Mouse (Mus musculus) hindbrain, embryonic 13.5 days (tissue): ENCODE data around the gene 1700125H20Rik. TPM values are rescaled to one million over a fixed set of nuclear protein-coding genes. Genes with fewer than 3 reads are reported as not detected.

Source experiments
- ATAC-seq: fragments of 200-750 bp; cut with Nextera tagmentation; 2 replicates; pipeline ENCODE4 v1.8.0; 2017; ENCODE audit warnings: moderate TSS enrichment; ENCODE audit not compliant: low FRiP score
- H3K27ac ChIP-seq: fragments of 300-500 bp; sonication (generic); 2 replicates; pipeline ENCODE4 v1.5.1; 2015; ENCODE audit warnings: inconsistent platforms, mild to moderate bottlenecking, moderate library complexity
- H3K27me3 ChIP-seq: fragments of 300-500 bp; sonication (generic); 2 replicates; pipeline ENCODE4 v1.6.1; 2015; ENCODE audit warnings: mild to moderate bottlenecking, inconsistent platforms
- H3K36me3 ChIP-seq: fragments of 300-500 bp; sonication (generic); 2 replicates; pipeline ENCODE4 v1.6.1; 2015; ENCODE audit warnings: mild to moderate bottlenecking, inconsistent platforms
- H3K4me1 ChIP-seq: fragments of 300-500 bp; sonication (generic); replicated peaks from 2 replicates; pipeline ENCODE4 v1.6.1; 2015; ENCODE audit warnings: inconsistent platforms
- H3K4me2 ChIP-seq: fragments of 300-500 bp; sonication (generic); 2 replicates; pipeline ENCODE4 v1.6.1; 2015; ENCODE audit warnings: inconsistent platforms, mild to moderate bottlenecking, moderate library complexity
- H3K4me3 ChIP-seq: fragments of 300-500 bp; sonication (generic); 2 replicates; pipeline ENCODE4 v1.5.1; 2015; ENCODE audit warnings: mild to moderate bottlenecking, inconsistent platforms
- H3K9ac ChIP-seq: fragments of 300-500 bp; sonication (generic); 2 replicates; pipeline ENCODE4 v1.6.1; 2015; ENCODE audit warnings: mild to moderate bottlenecking, inconsistent platforms
- H3K9me3 ChIP-seq: fragments of 300-500 bp; sonication (generic); 2 replicates; pipeline ENCODE4 v1.6.1; 2016; ENCODE audit warnings: inconsistent platforms
- WGBS: fragments of 180-500 bp; shearing (Covaris S2); methylation state at CpG from one replicate; pipeline ENCODE4 v1.1.7; 2015; 5-methylcytosine and 5-hydroxymethylcytosine counted together
- polyA plus RNA-seq: library from polyadenylated mRNA; unstranded; fragments of >200 nt; fragmentation: Nextera tagmentation; extraction: Ambion mirVana; gene quantifications from 2 replicates; pipeline ENCODE4 v1.2.1, GENCODE M21; 2015

Gene 1700125H20Rik
- polyA plus RNA-seq, 1 experiment from 2014 or later, result 1.4 TPM

- Histone ChIP-seq H3K9me3 (no peaks in the 10 kb centered on the region), H3K27me3 (no peaks in the 10 kb centered on the region), H3K4me1 (no peaks in the 10 kb centered on the region), H3K4me3 (no peak overlapping the region), H3K4me2 (no peak overlapping the region), H3K36me3 (peaks cover 83% of the 10 kb centered on the region), H3K9ac (no peak overlapping the region), H3K27ac (no peak overlapping the region)
- WGBS, result 95% methylated on average over 11 of the region's 11 CpGs
- no peak for ATAC-seq
Observed at GRCm38 (mm10) chr11:85194206-85194605, 24.0 kb downstream of the 1700125H20Rik start.

DNA sequence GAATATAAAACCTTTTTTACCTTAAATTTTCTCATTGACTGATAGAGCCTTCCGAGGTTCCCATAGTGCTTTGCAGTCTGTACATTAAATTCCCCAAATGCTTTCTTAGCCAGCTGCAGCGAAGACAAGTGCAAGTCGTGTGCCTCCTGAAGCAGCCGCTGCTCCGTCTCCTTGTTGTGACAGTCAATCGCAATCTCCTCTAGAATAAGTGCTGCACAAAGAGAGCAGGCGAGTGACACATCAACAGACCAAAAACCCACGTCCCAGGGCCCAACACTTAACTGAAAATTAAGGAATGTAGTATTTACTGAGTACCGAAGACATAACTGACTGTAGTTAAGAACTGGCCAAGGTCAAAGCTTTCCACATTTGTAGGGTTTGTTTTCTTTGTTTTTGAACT is 25.8 kb downstream of the 1700125H20Rik start:
- Histone ChIP-seq H3K9ac (no peak overlapping the region), H3K4me3 (no peak overlapping the region), H3K4me1 (no peaks in the 10 kb centered on the region), H3K36me3 (peaks cover 85% of the 10 kb centered on the region), H3K4me2 (no peak overlapping the region), H3K27ac (no peak overlapping the region), H3K9me3 (no peaks in the 10 kb centered on the region), H3K27me3 (no peaks in the 10 kb centered on the region)
- 93% methylated on average over 9 of the region's 9 CpGs for WGBS
- no peak for ATAC-seq

DNA sequence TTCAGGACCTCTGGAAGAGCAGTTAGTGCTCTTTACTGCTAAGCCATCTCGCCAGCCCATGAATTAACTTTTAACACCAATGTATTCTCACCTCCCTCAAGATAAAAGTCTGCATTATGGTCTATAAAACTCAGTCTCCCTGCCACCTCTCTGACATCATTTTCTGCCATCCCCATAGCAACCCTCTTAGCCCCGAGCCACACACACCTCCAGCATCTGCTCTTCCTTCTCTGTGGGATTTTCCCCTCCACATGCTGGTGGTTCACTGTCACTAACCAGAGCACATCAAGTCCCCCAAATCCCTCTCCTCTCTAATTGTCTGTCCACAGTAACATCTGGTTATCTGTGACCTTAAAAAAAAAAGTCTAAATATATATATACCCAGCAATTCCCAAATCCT is 28.7 kb downstream of the 1700125H20Rik start:
- no peak for ATAC-seq
- no peaks in the 10 kb centered on the region for H3K27me3 ChIP-seq
- peaks cover 84% of the 10 kb centered on the region for H3K36me3 ChIP-seq
- no peaks in the 10 kb centered on the region for H3K9me3 ChIP-seq
- 83% methylated on average over 2 of the region's 2 CpGs for WGBS
- no peak overlapping the region for H3K4me3 ChIP-seq
- no peak overlapping the region for H3K4me2 ChIP-seq
- H3K4me1 ChIP-seq, result no peaks in the 10 kb centered on the region
- no peak overlapping the region for H3K9ac ChIP-seq
- H3K27ac ChIP-seq, result no peak overlapping the region

GRCm38 (mm10) chr11:85206231-85206630 is 36.0 kb downstream of the 1700125H20Rik start:
- Histone ChIP-seq H3K36me3 (peaks cover 75% of the 10 kb centered on the region), H3K27me3 (no peaks in the 10 kb centered on the region), H3K4me3 (no peak overlapping the region), H3K9me3 (no peaks in the 10 kb centered on the region), H3K9ac (no peak overlapping the region), H3K27ac (no peak overlapping the region), H3K4me1 (no peaks in the 10 kb centered on the region), H3K4me2 (no peak overlapping the region)
- ATAC-seq, result no peak

- 82% methylated on average over 2 of the region's 2 CpGs for WGBS
- no peak overlapping the region for H3K4me2 ChIP-seq
- no peaks in the 10 kb centered on the region for H3K9me3 ChIP-seq
- no peak overlapping the region for H3K9ac ChIP-seq
- H3K4me3 ChIP-seq, result no peak overlapping the region
- ATAC-seq, result no peak
- H3K27ac ChIP-seq, result no peak overlapping the region
- H3K4me1 ChIP-seq, result no peaks in the 10 kb centered on the region
- peaks cover 85% of the 10 kb centered on the region for H3K36me3 ChIP-seq
- no peaks in the 10 kb centered on the region for H3K27me3 ChIP-seq
Observed at GRCm38 (mm10) chr11:85211151-85211550, 40.9 kb downstream of the 1700125H20Rik start.

GRCm38 (mm10) chr11:85213215-85213614 is 43.0 kb downstream of the 1700125H20Rik start:
- Histone ChIP-seq H3K9ac (no peak overlapping the region), H3K27me3 (no peaks in the 10 kb centered on the region), H3K27ac (no peak overlapping the region), H3K4me1 (no peaks in the 10 kb centered on the region), H3K9me3 (no peaks in the 10 kb centered on the region), H3K4me2 (no peak overlapping the region), H3K36me3 (peaks cover 72% of the 10 kb centered on the region), H3K4me3 (no peak overlapping the region)
- WGBS, result 96% methylated on average over 2 of the region's 2 CpGs
- no peak for ATAC-seq

DNA sequence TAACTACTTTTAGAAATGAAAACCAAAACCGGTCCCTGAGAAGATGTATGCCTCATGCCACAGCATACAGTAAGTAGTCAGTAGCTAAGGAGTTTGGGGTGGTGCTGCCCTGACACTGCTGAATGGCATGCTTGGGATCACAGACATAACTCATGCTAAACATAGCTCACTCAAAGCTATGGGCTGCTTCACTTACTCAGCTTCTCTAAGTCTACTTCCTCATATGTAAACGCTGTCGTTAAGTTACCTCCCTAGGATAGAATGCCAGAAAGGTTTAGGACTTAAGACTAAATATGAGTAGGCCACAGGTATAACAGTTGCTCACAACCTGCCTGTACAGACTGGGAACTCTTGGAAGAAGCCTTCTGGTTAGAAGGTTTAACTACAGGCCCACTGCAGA is 44.5 kb downstream of the 1700125H20Rik start:
- WGBS, result 96% methylated on average over 3 of the region's 3 CpGs
- Histone ChIP-seq H3K36me3 (peaks cover 58% of the 10 kb centered on the region), H3K9me3 (no peaks in the 10 kb centered on the region), H3K4me2 (no peak overlapping the region), H3K27ac (no peak overlapping the region), H3K4me3 (no peak overlapping the region), H3K4me1 (no peaks in the 10 kb centered on the region), H3K27me3 (no peaks in the 10 kb centered on the region), H3K9ac (no peak overlapping the region)
- no peak for ATAC-seq

DNA sequence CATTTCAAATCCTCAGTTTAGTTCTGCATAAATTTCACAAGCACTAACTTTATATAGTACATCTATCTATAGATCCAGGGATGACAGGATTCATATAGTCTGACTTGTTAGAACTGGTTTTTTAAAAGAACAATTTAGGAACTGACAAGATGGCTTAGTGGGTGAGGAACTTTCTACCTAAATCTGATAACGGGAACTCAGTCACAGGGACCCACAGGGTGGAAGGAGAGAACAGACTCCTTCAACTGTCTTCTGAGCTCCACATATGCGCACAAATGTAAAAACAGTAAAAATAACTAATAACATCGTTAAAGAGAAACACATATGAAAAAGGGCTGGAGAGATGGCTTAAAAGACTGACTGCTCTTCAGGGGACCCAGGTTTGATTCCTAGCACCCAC is 48.8 kb downstream of the 1700125H20Rik start:
- WGBS, result 96% methylated on average over 3 of the region's 3 CpGs
- Histone ChIP-seq H3K9me3 (no peaks in the 10 kb centered on the region), H3K27me3 (no peaks in the 10 kb centered on the region), H3K27ac (no peak overlapping the region), H3K4me2 (no peak overlapping the region), H3K36me3 (peaks cover 19% of the 10 kb centered on the region), H3K4me1 (no peaks in the 10 kb centered on the region), H3K9ac (no peak overlapping the region), H3K4me3 (no peak overlapping the region)
- ATAC-seq, result no peak

DNA sequence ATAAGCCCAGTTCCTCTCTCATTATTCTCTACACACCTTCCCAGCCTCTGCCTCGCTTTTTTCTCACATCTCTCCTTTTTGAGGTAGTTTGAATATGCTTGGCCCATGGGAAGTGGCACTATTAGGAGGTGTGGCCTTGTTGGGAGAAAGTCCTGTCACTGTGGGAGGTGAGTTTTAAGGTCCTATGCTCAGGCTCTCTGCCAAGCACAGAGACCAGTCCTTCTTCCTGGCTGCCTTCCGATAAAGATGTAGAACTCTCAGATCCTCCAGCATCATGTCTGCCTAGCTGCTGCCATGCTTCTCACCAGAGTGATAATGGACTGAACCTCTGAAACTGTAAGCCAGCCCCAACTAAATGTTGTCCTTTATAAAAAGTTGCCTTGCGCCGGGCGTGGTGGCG is 52.4 kb downstream of the 1700125H20Rik start:
- no peak for ATAC-seq

DNA sequence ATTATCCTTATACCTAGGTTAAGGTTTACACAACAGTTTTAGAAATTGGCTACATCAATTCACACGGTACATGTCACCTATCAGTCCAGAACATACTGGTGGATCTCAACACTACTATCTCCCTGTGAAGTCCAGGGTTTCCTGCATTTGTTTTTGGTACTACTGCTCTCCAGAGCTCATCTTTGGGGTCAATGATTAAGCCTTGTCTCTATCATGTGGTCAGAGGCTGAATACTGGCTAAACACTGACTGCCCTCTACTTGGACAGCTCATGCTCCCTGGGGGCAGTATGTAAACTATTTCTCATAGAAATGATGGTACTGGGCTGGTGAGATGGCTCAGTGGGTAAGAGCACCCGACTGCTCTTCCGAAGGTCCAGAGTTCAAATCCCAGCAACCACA is 53.0 kb downstream of the 1700125H20Rik start:
- Histone ChIP-seq H3K27ac (no peak overlapping the region), H3K4me1 (peaks cover 4% of the 10 kb centered on the region; the same call in 1 of the 2 replicates), H3K36me3 (peaks cover 11% of the 10 kb centered on the region), H3K9me3 (no peaks in the 10 kb centered on the region), H3K4me3 (no peak overlapping the region), H3K9ac (no peak overlapping the region), H3K27me3 (no peaks in the 10 kb centered on the region), H3K4me2 (no peak overlapping the region)
- no peak for ATAC-seq
- 92% methylated on average over 3 of the region's 3 CpGs for WGBS

More for the DNA sequence above, 52.4 kb downstream of the 1700125H20Rik start:
- 96% methylated on average over 6 of the region's 6 CpGs for WGBS
- Histone ChIP-seq H3K4me2 (no peak overlapping the region), H3K27me3 (no peaks in the 10 kb centered on the region), H3K36me3 (peaks cover 11% of the 10 kb centered on the region), H3K27ac (no peak overlapping the region), H3K4me1 (peaks cover 4% of the 10 kb centered on the region; the same call in 1 of the 2 replicates), H3K4me3 (no peak overlapping the region), H3K9me3 (no peaks in the 10 kb centered on the region), H3K9ac (no peak overlapping the region)

Other genes starting within 250 kb of the 1700125H20Rik start
- gene Car4, start 212.6 kb upstream of the 1700125H20Rik start, polyA plus RNA-seq, result 5.1 and 5.2 TPM in 2 replicates
- 10.5 and 13.0 TPM in 2 replicates for gene Usp32, start 30.2 kb upstream of the 1700125H20Rik start, polyA plus RNA-seq
- 44.0 and 46.3 TPM in 2 replicates for gene Appbp2, start 64.7 kb downstream of the 1700125H20Rik start, polyA plus RNA-seq
- gene Ppm1d, start 140.8 kb downstream of the 1700125H20Rik start, polyA plus RNA-seq, result 18.3 and 19.5 TPM in 2 replicates
- 33.0 and 34.0 TPM in 2 replicates for gene Bcas3, start 182.8 kb downstream of the 1700125H20Rik start, polyA plus RNA-seq